Mouse (Mus musculus): ENCODE results near the gene Kmt2d.

GRCm38 (mm10) chr15:98845149-98845548, 25.9 kb downstream of the Kmt2d start:
- no peak for TF ChIP-seq CTCF (IDR thresholded peaks at IDR 0.05; ENCODE audit: low read depth)
- TF ChIP-seq EP300 (optimal IDR thresholded peaks at IDR 0.05), result no peak
